Mouse (Mus musculus): ENCODE measurements around the gene Rfwd3.
"Not testable (repeated sequence)": the region's sequence is repeated elsewhere in the genome, so short reads cannot be mapped to it uniquely, and the experiment has no call there.

Rfwd3 gene

GRCm38 (mm10) chr8:111299821-111300568 lies at the start of gene Rfwd3:
Gene Rfwd3, minus strand, starts transcription at chr8:111300222.
- DNase-seq: peak; percentile 94

- peak; percentile 79 for DNase-seq
Measured at GRCm38 (mm10) chr8:111343225-111343624, 43.2 kb upstream of the Rfwd3 start.

GRCm38 (mm10) chr8:111340186-111340585 lies 40.2 kb upstream of the Rfwd3 start:
- DNase-seq: no peak

GRCm38 (mm10) chr8:111338370-111339208 lies 38.6 kb upstream of the Rfwd3 start:
- DNase-seq: no peak

- DNase-seq: peak; percentile 19
Measured at GRCm38 (mm10) chr8:111337890-111338347, 37.9 kb upstream of the Rfwd3 start, which contains the start of gene Mlkl. Gene Mlkl, minus strand, starts transcription at chr8:111338177.

- no peak for DNase-seq
Measured at GRCm38 (mm10) chr8:111337311-111337889, 37.4 kb upstream of the Rfwd3 start.

- DNase-seq: no peak
Measured at GRCm38 (mm10) chr8:111336692-111337091, 36.7 kb upstream of the Rfwd3 start.

GRCm38 (mm10) chr8:111325222-111325790 lies 25.3 kb upstream of the Rfwd3 start:
- DNase-seq: no peak

- DNase-seq: no peak
Measured at GRCm38 (mm10) chr8:111314729-111315128, 14.7 kb upstream of the Rfwd3 start.

- not testable (repeated sequence) for DNase-seq
Measured at GRCm38 (mm10) chr8:111313961-111314360, 13.9 kb upstream of the Rfwd3 start.

GRCm38 (mm10) chr8:111312758-111313162 lies 12.7 kb upstream of the Rfwd3 start:
- DNase-seq: no peak

- DNase-seq: not testable (repeated sequence)
Measured at GRCm38 (mm10) chr8:111310006-111310405, 10.0 kb upstream of the Rfwd3 start.

GRCm38 (mm10) chr8:111305031-111305730 lies 5.2 kb upstream of the Rfwd3 start:
- no peak for DNase-seq

- DNase-seq: no peak
Measured at GRCm38 (mm10) chr8:111304359-111304758, 4.3 kb upstream of the Rfwd3 start.

GRCm38 (mm10) chr8:111303076-111303803 lies 3.2 kb upstream of the Rfwd3 start:
- DNase-seq: not testable (repeated sequence)

- DNase-seq: peak; percentile 32
Measured at GRCm38 (mm10) chr8:111300597-111301546, 850 bp upstream of the Rfwd3 start.

GRCm38 (mm10) chr8:111299363-111299820 lies 630 bp downstream of the Rfwd3 start:
- peak; percentile 71 for DNase-seq

GRCm38 (mm10) chr8:111298011-111298410 lies 2.0 kb downstream of the Rfwd3 start:
- no peak for DNase-seq

- no peak for DNase-seq
Measured at GRCm38 (mm10) chr8:111291733-111292132, 8.3 kb downstream of the Rfwd3 start.

- no peak for DNase-seq
Measured at GRCm38 (mm10) chr8:111290586-111290985, 9.4 kb downstream of the Rfwd3 start.

Data from thymus, postnatal 14 days (tissue).